Mouse (Mus musculus) WW6 (cell line): ENCODE data around the gene Cdh13.

Source experiments
- DNase-seq: peaks from one replicate; pipeline ENCODE4 v3.0.0-alpha.2; 2013; ENCODE audit warnings: low read depth, low spot score

Gene Cdh13

GRCm38 (mm10) chr8:118283600-118284111 lies at the start of gene Cdh13:
TSS of gene Cdh13 (plus strand) at chr8:118283733.
- peak; percentile 24 for DNase-seq

- DNase-seq = no peak
Observed at GRCm38 (mm10) chr8:118235626-118236025, 47.9 kb upstream of the Cdh13 start.

- no peak for DNase-seq
Observed at GRCm38 (mm10) chr8:118237150-118237620, 46.3 kb upstream of the Cdh13 start.

GRCm38 (mm10) chr8:118238156-118238555 lies 45.4 kb upstream of the Cdh13 start:
- DNase-seq = no peak

- DNase-seq = no peak
Observed at GRCm38 (mm10) chr8:118239186-118239585, 44.3 kb upstream of the Cdh13 start.

- no peak for DNase-seq
Observed at GRCm38 (mm10) chr8:118249319-118249718, 34.2 kb upstream of the Cdh13 start.

- no peak for DNase-seq
Observed at GRCm38 (mm10) chr8:118249923-118250322, 33.6 kb upstream of the Cdh13 start.

GRCm38 (mm10) chr8:118263117-118263516 lies 20.4 kb upstream of the Cdh13 start:
- DNase-seq = no peak

GRCm38 (mm10) chr8:118270751-118271402 lies 12.7 kb upstream of the Cdh13 start:
- DNase-seq = no peak

GRCm38 (mm10) chr8:118272493-118272892 lies 11.0 kb upstream of the Cdh13 start:
- no peak for DNase-seq

GRCm38 (mm10) chr8:118274243-118274642 lies 9.3 kb upstream of the Cdh13 start:
- no peak for DNase-seq

- DNase-seq = peak; percentile 63
Observed at GRCm38 (mm10) chr8:118274688-118275087, 8.8 kb upstream of the Cdh13 start.

- DNase-seq = peak; percentile 26
Observed at GRCm38 (mm10) chr8:118284112-118285029, 838 bp downstream of the Cdh13 start.

- DNase-seq = no peak
Observed at GRCm38 (mm10) chr8:118285596-118286281, 2.2 kb downstream of the Cdh13 start.

GRCm38 (mm10) chr8:118286282-118287180 lies 3.0 kb downstream of the Cdh13 start:
- no peak for DNase-seq

GRCm38 (mm10) chr8:118287496-118287895 lies 4.0 kb downstream of the Cdh13 start:
- DNase-seq = no peak

- DNase-seq = no peak
Observed at GRCm38 (mm10) chr8:118288259-118288952, 4.9 kb downstream of the Cdh13 start.

- no peak for DNase-seq
Observed at GRCm38 (mm10) chr8:118289091-118289490, 5.6 kb downstream of the Cdh13 start.

GRCm38 (mm10) chr8:118289525-118289924 lies 6.0 kb downstream of the Cdh13 start:
- DNase-seq = no peak

- no peak for DNase-seq
Observed at GRCm38 (mm10) chr8:118290266-118290665, 6.7 kb downstream of the Cdh13 start.
